11 mouse cellular contexts compared by ENCODE assay signal in genomic region chr7:34930263-34930757, GRCm38 (mm10). TPM values are rescaled to one million over a fixed set of nuclear protein-coding genes. Genes with fewer than 3 reads are reported as not detected.
DNase-seq lines count a peak whose midpoint lies in the region; ATAC-seq and TF ChIP-seq lines count a peak whose summit lies in the region.
"Had no signal": no experiment of that assay in that cellular context is flagged by ENCODE, and none has a peak within 500 bp of the region (broad histone marks: within the 10 kb centered on the region; RNA-seq: fewer than 3 reads in every experiment).

No protein-coding gene starts in this region.

- no peaks in the 10 kb centered on the region; the same call in 1 of the 2 replicates for H3K4me1 ChIP-seq in intestine, embryonic 14.5 days (replicated peaks; ENCODE audit: control insufficient read depth, insufficient read depth, low read length)
- peaks cover 4% of the 10 kb centered on the region; the same call in 1 of the 2 replicates for H3K4me1 ChIP-seq in intestine, embryonic 15.5 days (replicated peaks)
- H3K4me1 ChIP-seq in embryonic facial prominence, embryonic 11.5 days (ENCODE audit: control insufficient read depth, insufficient read depth, low read length) = peaks cover 3% of the 10 kb centered on the region; the same call in 1 of the 2 replicates
- peaks cover 3% of the 10 kb centered on the region; the same call in 1 of the 2 replicates for H3K4me1 ChIP-seq in hindbrain, embryonic 11.5 days (replicated peaks; ENCODE audit: control insufficient read depth, insufficient read depth, low read length)
- peaks cover 37% of the 10 kb centered on the region for H3K4me1 ChIP-seq in midbrain, embryonic 13.5 days (replicated peaks)

- no peaks in the 10 kb centered on the region for H3K9me3 ChIP-seq in intestine, embryonic 14.5 days (ENCODE audit: control insufficient read depth, low read length)
- H3K9me3 ChIP-seq in intestine, embryonic 15.5 days = no peaks in the 10 kb centered on the region
- H3K9me3 ChIP-seq in embryonic facial prominence, embryonic 11.5 days (replicated peaks; ENCODE audit: control insufficient read depth, low read length) = no peaks in the 10 kb centered on the region
- no peaks in the 10 kb centered on the region for H3K9me3 ChIP-seq in hindbrain, embryonic 11.5 days (ENCODE audit: control insufficient read depth, low read length)
- no peaks in the 10 kb centered on the region for H3K9me3 ChIP-seq in midbrain, embryonic 13.5 days
- H3K9me3 ChIP-seq: lung, embryonic 15.5 days had no signal

- no peak overlapping the region for H3K4me2 ChIP-seq in intestine, embryonic 14.5 days (ENCODE audit: low read length)
- no peak overlapping the region for H3K4me2 ChIP-seq in intestine, embryonic 15.5 days (replicated peaks)
- no peak overlapping the region for H3K4me2 ChIP-seq in embryonic facial prominence, embryonic 11.5 days (ENCODE audit: low read depth, low read length)
- H3K4me2 ChIP-seq in hindbrain, embryonic 11.5 days (replicated peaks; ENCODE audit: low read depth, low read length) = no peak overlapping the region
- no peak overlapping the region for H3K4me2 ChIP-seq in midbrain, embryonic 13.5 days (replicated peaks)
- H3K4me2 ChIP-seq: lung, embryonic 15.5 days had no signal

- no peak overlapping the region for H3K9ac ChIP-seq in intestine, embryonic 14.5 days (ENCODE audit: low read length)
- no peak overlapping the region for H3K9ac ChIP-seq in intestine, embryonic 15.5 days
- H3K9ac ChIP-seq in embryonic facial prominence, embryonic 11.5 days (replicated peaks; ENCODE audit: low read length) = no peak overlapping the region; the same call in 1 of the 2 replicates
- H3K9ac ChIP-seq in hindbrain, embryonic 11.5 days (ENCODE audit: low read depth, low read length) = no peak overlapping the region
- no peak overlapping the region for H3K9ac ChIP-seq in midbrain, embryonic 13.5 days (replicated peaks)
- H3K9ac ChIP-seq: lung, embryonic 15.5 days had no signal

- intact Hi-C loops in left cerebral cortex, adult 2 months (cut with DNase I) = no loop called here

- 0 out of 2 replicates have a peak, but pooled peaks have one; percentile 48 for ATAC-seq in intestine, embryonic 14.5 days (replicated peaks; ENCODE audit: low FRiP score, low TSS enrichment, low read depth)
- ATAC-seq in intestine, embryonic 15.5 days = no peak
- no peak for ATAC-seq in embryonic facial prominence, embryonic 11.5 days (replicated peaks; ENCODE audit: insufficient number of reproducible peaks, low FRiP score, low TSS enrichment, low read depth)
- ATAC-seq in hindbrain, embryonic 11.5 days (ENCODE audit: low FRiP score) = no peak
- peak; percentile 22; the same call in 1 of the 2 replicates for ATAC-seq in midbrain, embryonic 13.5 days
- ATAC-seq: forebrain, embryonic 14.5 days had no signal

- no peak for DNase-seq in intestine, embryonic 14.5 days (ENCODE audit: low spot score)
- no peak for DNase-seq in embryonic facial prominence, embryonic 11.5 days (ENCODE audit: low spot score)
- no peak for DNase-seq in hindbrain, embryonic 11.5 days (ENCODE audit: low spot score)
- DNase-seq in left cerebral cortex, adult 2 months (ENCODE audit: extremely low spot score in 1 of 2, low spot score in 2 of 2) = no peak
- DNase-seq in adrenal gland, adult 8-10 months = no peak
- DNase-seq: cerebellum, postnatal 36 days; kidney, postnatal 14 days had no signal

- H3K4me3 ChIP-seq in intestine, embryonic 14.5 days (ENCODE audit: low read depth, low read length) = no peak overlapping the region
- no peak overlapping the region for H3K4me3 ChIP-seq in intestine, embryonic 15.5 days (replicated peaks)
- no peak overlapping the region for H3K4me3 ChIP-seq in embryonic facial prominence, embryonic 11.5 days (ENCODE audit: low read depth, low read length)
- H3K4me3 ChIP-seq in hindbrain, embryonic 11.5 days (ENCODE audit: low read depth, low read length) = no peak overlapping the region
- no peak overlapping the region for H3K4me3 ChIP-seq in midbrain, embryonic 13.5 days (replicated peaks)
- no peak overlapping the region for H3K4me3 ChIP-seq in left cerebral cortex, adult 2 months
- H3K4me3 ChIP-seq: lung, embryonic 15.5 days had no signal

- H3K36me3 ChIP-seq in intestine, embryonic 14.5 days (ENCODE audit: control insufficient read depth, insufficient read depth, low read length) = peaks cover 23% of the 10 kb centered on the region
- H3K36me3 ChIP-seq in intestine, embryonic 15.5 days = no peaks in the 10 kb centered on the region
- H3K36me3 ChIP-seq in embryonic facial prominence, embryonic 11.5 days (replicated peaks; ENCODE audit: control insufficient read depth, insufficient read depth, low read depth, low read length) = no peaks in the 10 kb centered on the region
- H3K36me3 ChIP-seq in hindbrain, embryonic 11.5 days (ENCODE audit: control insufficient read depth, insufficient read depth, low read length) = no peaks in the 10 kb centered on the region
- H3K36me3 ChIP-seq in midbrain, embryonic 13.5 days = peaks cover 13% of the 10 kb centered on the region; the same call in 1 of the 2 replicates

- TF ChIP-seq CTCF in left cerebral cortex, adult 2 months (IDR thresholded peaks at IDR 0.05) = no peak

- H3K27me3 ChIP-seq in intestine, embryonic 14.5 days (replicated peaks; ENCODE audit: control insufficient read depth, insufficient read depth, low read length) = no peaks in the 10 kb centered on the region
- no peaks in the 10 kb centered on the region for H3K27me3 ChIP-seq in intestine, embryonic 15.5 days (replicated peaks)
- H3K27me3 ChIP-seq in embryonic facial prominence, embryonic 11.5 days (ENCODE audit: control insufficient read depth, insufficient read depth, low read length) = no peaks in the 10 kb centered on the region
- H3K27me3 ChIP-seq in hindbrain, embryonic 11.5 days (ENCODE audit: control insufficient read depth, insufficient read depth, low read length) = no peaks in the 10 kb centered on the region
- H3K27me3 ChIP-seq in midbrain, embryonic 13.5 days = no peaks in the 10 kb centered on the region
- H3K27me3 ChIP-seq: lung, embryonic 15.5 days had no signal

- WGBS in intestine, embryonic 14.5 days = 53% methylated on average over 7 of the region's 7 CpGs
- WGBS in intestine, embryonic 15.5 days = 45% methylated on average over 7 of the region's 7 CpGs
- WGBS in embryonic facial prominence, embryonic 11.5 days = 62% methylated on average over 7 of the region's 7 CpGs
- 78% methylated on average over 7 of the region's 7 CpGs for WGBS in hindbrain, embryonic 11.5 days
- 50% methylated on average over 7 of the region's 7 CpGs for WGBS in midbrain, embryonic 13.5 days

- 0 out of 2 replicates have a peak overlapping the region, but pooled peaks have one; percentile 38 for H3K27ac ChIP-seq in intestine, embryonic 14.5 days (ENCODE audit: low read depth)
- H3K27ac ChIP-seq in intestine, embryonic 15.5 days = no peak overlapping the region
- H3K27ac ChIP-seq in embryonic facial prominence, embryonic 11.5 days (replicated peaks; ENCODE audit: low read depth, low read length) = peak overlapping the region; percentile 47; the same call in 1 of the 2 replicates
- H3K27ac ChIP-seq in hindbrain, embryonic 11.5 days (ENCODE audit: low read depth, low read length) = peak overlapping the region; percentile 32
- H3K27ac ChIP-seq in midbrain, embryonic 13.5 days = peak overlapping the region; percentile 77
- H3K27ac ChIP-seq in left cerebral cortex, adult 2 months = no peak overlapping the region
- H3K27ac ChIP-seq: lung, embryonic 15.5 days had no signal

RNA-seq across cellular contexts. Expression of gene Pepd, which starts 18.1 kb away (rescaled TPM):
- polyA plus RNA-seq in intestine, embryonic 14.5 days (2014; fragmentation: Nextera tagmentation; extraction: Ambion mirVana) = 80.3 and 80.7 TPM in 2 replicates
- 91.4 and 95.6 TPM in 2 replicates for polyA plus RNA-seq in intestine, embryonic 15.5 days (2015; fragmentation: Nextera tagmentation; extraction: Ambion mirVana)
- 68.4 and 69.6 TPM in 2 replicates for polyA plus RNA-seq in embryonic facial prominence, embryonic 11.5 days (2014; fragmentation: Nextera tagmentation; extraction: Ambion mirVana)
- 57.8 and 66.0 TPM in 2 replicates for polyA plus RNA-seq in hindbrain, embryonic 11.5 days (2014; fragmentation: Nextera tagmentation; extraction: Ambion mirVana)
- polyA plus RNA-seq in midbrain, embryonic 13.5 days (2015; fragmentation: Nextera tagmentation; extraction: Ambion mirVana) = 55.5 and 56.0 TPM in 2 replicates
- 10 to 100 TPM; 28.9 to 30.1 TPM for total RNA-seq in left cerebral cortex, adult 2 months (2021)
- 100 to 1,000 TPM in 2 of 4 experiments, 10 to 100 TPM in 2; 76.5 to 139 (median 99.3) TPM for total RNA-seq in adrenal gland, adult 8-10 months (2022)

Comparison
In these comparisons a context has a peak if more than half of its experiments do, and no peak if none do; other contexts are left out.
1. ATAC-seq: peak in intestine, embryonic 14.5 days (single experiment) and midbrain, embryonic 13.5 days (single experiment); none in intestine, embryonic 15.5 days (single experiment), embryonic facial prominence, embryonic 11.5 days (single experiment) and hindbrain, embryonic 11.5 days (single experiment).
2. H3K27ac ChIP-seq: peak in intestine, embryonic 14.5 days (single experiment), embryonic facial prominence, embryonic 11.5 days (single experiment), hindbrain, embryonic 11.5 days (single experiment) and midbrain, embryonic 13.5 days (single experiment); none in intestine, embryonic 15.5 days (single experiment) and left cerebral cortex, adult 2 months (single experiment).